Comparison of ENCODE assay signal across 18 mouse cellular contexts in genomic region chr5:65181794-65182169, GRCm38 (mm10). TPM values are rescaled to one million over a fixed set of nuclear protein-coding genes. Genes with fewer than 3 reads are reported as not detected.
A peak's percentile ranks its signal among the peaks of the same experiment; 100 is the strongest.
DNase-seq lines count a peak whose midpoint lies in the region; ATAC-seq lines count a peak whose summit lies in the region.
"Had no signal": no experiment of that assay in that cellular context is flagged by ENCODE, and none has a peak within 500 bp of the region (broad histone marks: within the 10 kb centered on the region; RNA-seq: fewer than 3 reads in every experiment).

No protein-coding gene starts in this region.

- no peaks in the 10 kb centered on the region for H3K9me3 ChIP-seq in heart, embryonic 14.5 days (ENCODE audit: control insufficient read depth, low read length)
- no peaks in the 10 kb centered on the region for H3K9me3 ChIP-seq in neural tube, embryonic 12.5 days
- H3K9me3 ChIP-seq in neural tube, embryonic 15.5 days (replicated peaks) = no peaks in the 10 kb centered on the region
- H3K9me3 ChIP-seq: limb, embryonic 15.5 days had no signal

- no peaks in the 10 kb centered on the region for H3K27me3 ChIP-seq in heart, embryonic 14.5 days (ENCODE audit: control insufficient read depth, insufficient read depth, low read length)
- H3K27me3 ChIP-seq in neural tube, embryonic 12.5 days (replicated peaks) = no peaks in the 10 kb centered on the region
- H3K27me3 ChIP-seq in neural tube, embryonic 15.5 days (replicated peaks) = no peaks in the 10 kb centered on the region
- H3K27me3 ChIP-seq: CH12.LX; limb, embryonic 15.5 days had no signal

- H3K4me2 ChIP-seq in heart, embryonic 14.5 days (ENCODE audit: low read length) = peak overlapping the region; percentile 57
- H3K4me2 ChIP-seq in neural tube, embryonic 12.5 days (replicated peaks) = peak overlapping the region; percentile 6; the same call in 1 of the 2 replicates
- H3K4me2 ChIP-seq in neural tube, embryonic 15.5 days = peak overlapping the region; percentile 33
- H3K4me2 ChIP-seq: limb, embryonic 15.5 days; lung, embryonic 14.5 days had no signal

- no peak for DNase-seq in cerebellum, postnatal 4 days (ENCODE audit: low spot score in 2 of 2)
- no peak for DNase-seq in heart, adult 11 months
- DNase-seq in neural tube, embryonic 10.5 days (ENCODE audit: extremely low spot score, low spot score) = no peak
- no peak for DNase-seq in gastrocnemius, postnatal 10 days
- DNase-seq: cerebellum, adult 11 months; kidney, adult 9 months; lung, embryonic 14.5 days; right cerebral cortex, adult 18-20 months had no signal

- ATAC-seq in cerebellum, adult (ENCODE audit: insufficient number of reproducible peaks, low FRiP score, low TSS enrichment) = peak; percentile 22; the same call in 1 of the 2 replicates
- ATAC-seq in heart, embryonic 14.5 days (ENCODE audit: insufficient number of reproducible peaks, insufficient read depth, low FRiP score, low read depth) = peak; percentile 66
- ATAC-seq in neural tube, embryonic 12.5 days (ENCODE audit: low FRiP score, low read depth) = no peak
- peak; percentile 46; the same call in 1 of the 2 replicates for ATAC-seq in neural tube, embryonic 15.5 days (ENCODE audit: low FRiP score)

- H3K27ac ChIP-seq in heart, embryonic 14.5 days (replicated peaks in 1 of 2; ENCODE audit: control insufficient read depth in 1 of 2, insufficient read depth in 1 of 2, low read depth in 2 of 2, low read length in 2 of 2) = peak overlapping the region; percentile 93
- H3K27ac ChIP-seq in neural tube, embryonic 12.5 days = no peak overlapping the region
- H3K27ac ChIP-seq in neural tube, embryonic 15.5 days (replicated peaks) = peak overlapping the region; percentile 54; the same call in 1 of the 2 replicates
- H3K27ac ChIP-seq: left cerebral cortex, adult 2 months; limb, embryonic 15.5 days; stomach, postnatal 0 days had no signal

- 31% methylated on average over 4 of the region's 4 CpGs for WGBS in heart, embryonic 14.5 days
- WGBS in neural tube, embryonic 12.5 days = 88% methylated on average over 4 of the region's 4 CpGs
- 82% methylated on average over 4 of the region's 4 CpGs for WGBS in neural tube, embryonic 15.5 days

- no peaks in the 10 kb centered on the region for H3K36me3 ChIP-seq in heart, embryonic 14.5 days (ENCODE audit: control insufficient read depth, insufficient read depth, low read length)
- H3K36me3 ChIP-seq in neural tube, embryonic 12.5 days = no peaks in the 10 kb centered on the region
- no peaks in the 10 kb centered on the region for H3K36me3 ChIP-seq in neural tube, embryonic 15.5 days
- H3K36me3 ChIP-seq: limb, embryonic 15.5 days had no signal

- no peak overlapping the region; a peak in 1 of 4 replicates for H3K4me3 ChIP-seq in heart, embryonic 14.5 days (ENCODE audit: control insufficient read depth in 1 of 2, insufficient read depth in 1 of 2, low read depth in 1 of 2, low read length in 2 of 2)
- no peak overlapping the region for H3K4me3 ChIP-seq in neural tube, embryonic 12.5 days
- H3K4me3 ChIP-seq in neural tube, embryonic 15.5 days (replicated peaks) = no peak overlapping the region
- H3K4me3 ChIP-seq: erythroblast, embryonic 14.5 days; left cerebral cortex, adult 2 months; limb, embryonic 15.5 days; megakaryocyte, embryonic 14.5 days had no signal

- peak overlapping the region; percentile 47; the same call in 1 of the 2 replicates for H3K9ac ChIP-seq in heart, embryonic 14.5 days (ENCODE audit: low read length)
- H3K9ac ChIP-seq in neural tube, embryonic 12.5 days = no peak overlapping the region
- H3K9ac ChIP-seq in neural tube, embryonic 15.5 days (replicated peaks) = no peak overlapping the region
- H3K9ac ChIP-seq: limb, embryonic 15.5 days; lung, embryonic 14.5 days had no signal

- peaks cover 14 to 23% of the 10 kb centered on the region in 2 experiments for H3K4me1 ChIP-seq in heart, embryonic 14.5 days (ENCODE audit: control insufficient read depth in 2 of 2, insufficient read depth in 2 of 2, low read length in 2 of 2)
- peaks cover 18% of the 10 kb centered on the region for H3K4me1 ChIP-seq in neural tube, embryonic 12.5 days
- H3K4me1 ChIP-seq in neural tube, embryonic 15.5 days = peaks cover 21% of the 10 kb centered on the region
- H3K4me1 ChIP-seq: megakaryocyte, embryonic 14.5 days had no signal

RNA-seq across cellular contexts. Expression of gene Wdr19, which starts 17.7 kb away (rescaled TPM):
- polyA plus RNA-seq in heart, embryonic 14.5 days (2014; fragmentation: Nextera tagmentation; extraction: Ambion mirVana) = 8.2 and 9.9 TPM in 2 replicates
- 13.3 and 15.4 TPM in 2 replicates for polyA plus RNA-seq in neural tube, embryonic 12.5 days (2016; fragmentation: Nextera tagmentation; extraction: Ambion mirVana)
- polyA plus RNA-seq in neural tube, embryonic 15.5 days (2015; fragmentation: Nextera tagmentation; extraction: Ambion mirVana) = 10.3 and 10.7 TPM in 2 replicates
- total RNA-seq in gastrocnemius, postnatal 10 days (2021) = 1 to 10 TPM; 2.3 to 3.1 TPM
- polyA plus RNA-seq: erythroblast, embryonic 14.5 days had no signal

Comparison
In these comparisons a context has a peak if more than half of its experiments do, and no peak if none do; other contexts are left out.
1. H3K4me2 ChIP-seq: peak in every context shown above with its lines; median percentile 57 in heart, embryonic 14.5 days; 33 in neural tube, embryonic 15.5 days; 6 in neural tube, embryonic 12.5 days.